Mouse (Mus musculus): ENCODE data around the gene Slc38a6. TPM values are rescaled to one million over a fixed set of nuclear protein-coding genes. Genes with fewer than 3 reads are reported as not detected.

Gene Slc38a6
- total and polyA plus RNA-seq, 3 experiments: 7.0 to 15.4 (median 10.2) TPM

- dilution Hi-C loops (cut with MboI; ENCODE audit: extremely low pct_ligation_motif_present, extremely low pct_unique_long_range_greater_than_20kb, low sequenced_read_pairs) (no loop called here), in situ Hi-C loops (cut with MboI; ENCODE audit: low pct_ligation_motif_present, low pct_unique_long_range_greater_than_20kb, low sequenced_read_pairs) (loop anchor here (25.0 kb wide), 1 partner anchor 271 kb away; no protein-coding TSS in a partner anchor)
- H3K4me1 ChIP-seq (ENCODE audit: control insufficient read depth in 1 of 2, insufficient read depth in 2 of 2): no peaks in the 10 kb centered on the region
- no peak for DNase-seq (ENCODE audit: extremely low read depth)
- no peaks in the 10 kb centered on the region for H3K27me3 ChIP-seq (replicated peaks)
- H3K27ac ChIP-seq (ENCODE audit: insufficient read depth, low read depth): no peak overlapping the region
- no peak overlapping the region for H3K9ac ChIP-seq (ENCODE audit: insufficient read depth, low read depth)
- H3K4me3 ChIP-seq (replicated peaks in 1 of 3; ENCODE audit: low read depth in 2 of 3, low read length in 2 of 3, poor library complexity in 1 of 3): no peak overlapping the region
- no peaks in the 10 kb centered on the region for H3K9me3 ChIP-seq (replicated peaks; ENCODE audit: low read length)
- no peaks in the 10 kb centered on the region for H3K79me2 ChIP-seq (replicated peaks; ENCODE audit: control insufficient read depth, extremely low read depth, insufficient read depth, poor library complexity, severe bottlenecking)
- no peak overlapping the region for H3K4me2 ChIP-seq (ENCODE audit: insufficient read depth, low read depth, poor library complexity, severe bottlenecking)
- peaks cover 5 to 27% of the 10 kb centered on the region in 2 experiments for H3K36me3 ChIP-seq (replicated peaks in 1 of 2; ENCODE audit: control insufficient read depth in 1 of 2, insufficient read depth in 1 of 2, low read length in 1 of 2)
- TF ChIP-seq ETS1 (conservative IDR thresholded peaks at IDR 0.05; ENCODE audit: low read depth, low read length) (no peak), NRF1 (IDR thresholded peaks at IDR 0.05; ENCODE audit: low read depth, low read length) (no peak), NELFE (IDR thresholded peaks at IDR 0.05; ENCODE audit: low read depth, low read length) (no peak), ZNF384 (IDR thresholded peaks at IDR 0.05; ENCODE audit: low read depth, low read length) (no peak), IRF4 (IDR thresholded peaks at IDR 0.05; ENCODE audit: low read depth, low read length) (no peak), TCF12 (IDR thresholded peaks at IDR 0.05; ENCODE audit: low read depth, low read length) (no peak), MAX (IDR thresholded peaks at IDR 0.05; ENCODE audit: low read length) (no peak), POLR2AphosphoS2 (IDR thresholded peaks at IDR 0.05; ENCODE audit: low read depth, low read length) (no peak), MXI1 (IDR thresholded peaks at IDR 0.05; ENCODE audit: low read depth, low read length) (no peak)
Measured at GRCm38 (mm10) chr12:73308711-73309110, 22.1 kb downstream of the Slc38a6 start.

DNA sequence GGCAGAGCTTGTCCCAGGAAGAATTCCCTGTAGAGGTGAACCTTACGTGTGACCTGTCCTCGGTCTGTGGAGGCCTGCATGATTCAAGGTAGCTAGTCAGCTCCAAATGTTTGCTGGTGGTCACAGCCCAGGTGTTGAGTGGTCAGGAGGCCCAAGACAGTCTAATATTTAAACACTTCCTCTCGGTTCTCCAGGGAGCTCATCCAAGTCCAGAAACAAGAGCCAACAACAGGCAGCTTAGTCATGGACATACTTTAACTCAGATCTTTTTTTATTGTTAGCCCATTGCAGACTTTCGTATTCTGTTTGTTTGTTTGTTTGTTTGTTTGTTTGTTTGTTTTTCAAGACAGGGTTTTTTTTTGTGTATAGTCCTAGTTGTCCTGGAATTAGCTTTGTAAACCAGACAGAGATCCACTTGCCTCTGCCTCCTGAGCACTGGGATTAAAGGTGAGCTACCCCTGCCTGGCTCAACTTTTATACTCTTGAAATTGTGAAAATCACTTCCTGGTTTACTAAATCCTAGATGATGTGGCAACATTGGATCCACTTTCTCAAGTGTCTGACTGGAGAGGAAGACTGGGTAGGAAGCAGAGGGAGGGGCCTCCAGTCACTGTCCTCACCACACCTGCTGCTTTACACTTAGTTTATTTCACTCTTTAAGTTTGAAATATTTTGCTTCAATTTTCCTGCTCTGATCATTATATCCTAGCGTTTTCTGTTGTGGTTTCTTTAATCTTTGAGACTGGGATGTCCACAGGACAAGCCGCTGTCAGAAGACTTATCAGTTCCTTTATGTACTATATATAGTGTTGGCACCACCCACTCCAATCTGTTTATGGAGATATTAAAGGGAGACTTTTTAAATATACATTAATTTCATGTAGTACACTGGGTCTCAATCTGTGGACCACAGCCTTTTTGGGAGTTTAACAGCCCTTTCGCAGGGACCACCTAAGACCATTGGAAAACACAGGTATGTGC is 31.4 kb downstream of the Slc38a6 start:
- Histone ChIP-seq H3K4me3 (replicated peaks in 1 of 3; ENCODE audit: low read depth in 2 of 3, low read length in 2 of 3, poor library complexity in 1 of 3) (no peak overlapping the region), H3K9ac (ENCODE audit: insufficient read depth, low read depth) (no peak overlapping the region), H3K79me2 (replicated peaks; ENCODE audit: control insufficient read depth, extremely low read depth, insufficient read depth, poor library complexity, severe bottlenecking) (no peaks in the 10 kb centered on the region), H3K27me3 (replicated peaks) (no peaks in the 10 kb centered on the region), H3K36me3 (replicated peaks in 1 of 2; ENCODE audit: control insufficient read depth in 1 of 2, insufficient read depth in 1 of 2, low read length in 1 of 2) (peaks cover 6 to 13% of the 10 kb centered on the region in 2 experiments), H3K4me2 (ENCODE audit: insufficient read depth, low read depth, poor library complexity, severe bottlenecking) (no peak overlapping the region), H3K4me1 (ENCODE audit: control insufficient read depth in 1 of 2, insufficient read depth in 2 of 2) (peaks cover 0 to 10% of the 10 kb centered on the region in 2 experiments; a peak in 2 of 4 replicates), H3K9me3 (replicated peaks; ENCODE audit: low read length) (no peaks in the 10 kb centered on the region), H3K27ac (ENCODE audit: insufficient read depth, low read depth) (no peak overlapping the region)
- dilution Hi-C loops (cut with MboI; ENCODE audit: extremely low pct_ligation_motif_present, extremely low pct_unique_long_range_greater_than_20kb, low sequenced_read_pairs) (no loop called here), in situ Hi-C loops (cut with MboI; ENCODE audit: low pct_ligation_motif_present, low pct_unique_long_range_greater_than_20kb, low sequenced_read_pairs) (loop anchor here (25.0 kb wide), 1 partner anchor 281 kb away; no protein-coding TSS in a partner anchor)
- no peak for DNase-seq (ENCODE audit: extremely low read depth)
- TF ChIP-seq ELF1 (IDR thresholded peaks at IDR 0.05; ENCODE audit: low read depth, low read length) (no peak), IRF4 (IDR thresholded peaks at IDR 0.05; ENCODE audit: low read depth, low read length) (no peak), BHLHE40 (IDR thresholded peaks at IDR 0.05; ENCODE audit: low read depth, low read length) (no peak), ZC3H11A (IDR thresholded peaks at IDR 0.05; ENCODE audit: low read depth, low read length) (no peak), MYC (IDR thresholded peaks at IDR 0.05; ENCODE audit: low read depth, low read length) (no peak), GABPA (IDR thresholded peaks at IDR 0.05; ENCODE audit: insufficient replicate concordance, low read depth, low read length) (no peak), JUN (IDR thresholded peaks at IDR 0.05; ENCODE audit: insufficient read depth, low read depth, low read length) (no peak)
